Mouse (Mus musculus): ENCODE results near the gene Tchhl1.
A peak's percentile ranks its signal among the peaks of the same experiment; 100 is the strongest.
"Not testable (repeated sequence)": the region's sequence is repeated elsewhere in the genome, so short reads cannot be mapped to it uniquely, and the experiment has no call there.

Tchhl1 gene

DNA sequence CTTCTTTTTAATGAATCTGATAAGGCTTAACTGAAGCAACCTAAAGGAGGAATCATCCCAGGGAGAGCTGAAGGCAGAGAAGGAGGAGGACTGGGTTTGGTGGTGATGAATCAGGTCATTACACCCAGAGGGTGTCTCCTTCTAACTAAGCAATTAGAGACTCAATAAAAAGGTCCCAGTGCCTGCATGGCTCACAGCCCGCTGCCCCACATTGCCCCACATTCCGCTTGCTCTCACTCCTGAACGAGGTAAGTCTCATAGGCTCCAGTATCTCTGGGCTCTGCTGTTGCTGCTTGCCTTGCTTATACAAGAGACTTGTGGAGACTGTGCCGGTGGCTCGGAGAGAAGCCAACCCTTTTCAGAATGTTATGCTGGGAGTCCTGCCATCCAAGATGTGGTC lies at the start of gene Tchhl1:
Tchhl1 (plus strand) TSS at position 194 of the 400 bp plus-strand sequence.
- peaks cover 7% of the 10 kb centered on the region; the same call in 1 of the 2 replicates for H3K9me3 ChIP-seq (ENCODE audit: low read length)

GRCm38 (mm10) chr3:93431673-93432072 lies 36.9 kb upstream of the Tchhl1 start:
- H3K27me3 ChIP-seq (ENCODE audit: insufficient read depth, low read length) = peaks cover 17% of the 10 kb centered on the region
- peaks cover 25% of the 10 kb centered on the region for H3K4me1 ChIP-seq (replicated peaks; ENCODE audit: low read depth, low read length)
- TF ChIP-seq CTCF (conservative IDR thresholded peaks at IDR 0.05; ENCODE audit: low read length) = no peak
- no peak for TF ChIP-seq POU5F1 (IDR thresholded peaks at IDR 0.05; ENCODE audit: borderline replicate concordance, low read length)
- TF ChIP-seq NANOG (IDR thresholded peaks at IDR 0.05; ENCODE audit: borderline replicate concordance, low read length) = no peak
- no peaks in the 10 kb centered on the region for H3K9me3 ChIP-seq (ENCODE audit: low read length)
- no peak overlapping the region for H3K4me3 ChIP-seq (replicated peaks; ENCODE audit: low read length)
- H3K36me3 ChIP-seq (ENCODE audit: insufficient read depth, low read length) = no peaks in the 10 kb centered on the region

More for the DNA sequence above, at the start of gene Tchhl1:
- H3K36me3 ChIP-seq (ENCODE audit: insufficient read depth, low read length) = no peaks in the 10 kb centered on the region
- no peaks in the 10 kb centered on the region for H3K4me1 ChIP-seq (replicated peaks; ENCODE audit: low read depth, low read length)
- H3K27me3 ChIP-seq (ENCODE audit: insufficient read depth, low read length) = peaks cover 7% of the 10 kb centered on the region; the same call in 1 of the 2 replicates
- no peak for TF ChIP-seq CTCF (conservative IDR thresholded peaks at IDR 0.05; ENCODE audit: low read length)
- no peak for TF ChIP-seq POU5F1 (IDR thresholded peaks at IDR 0.05; ENCODE audit: borderline replicate concordance, low read length)
- TF ChIP-seq NANOG (IDR thresholded peaks at IDR 0.05; ENCODE audit: borderline replicate concordance, low read length) = no peak
- no peak within 1 kb of the TSS for H3K4me3 ChIP-seq (replicated peaks; ENCODE audit: low read length)

- no peak for TF ChIP-seq CTCF (conservative IDR thresholded peaks at IDR 0.05; ENCODE audit: low read length)
- TF ChIP-seq POU5F1 (IDR thresholded peaks at IDR 0.05; ENCODE audit: borderline replicate concordance, low read length) = no peak
- no peak for TF ChIP-seq NANOG (IDR thresholded peaks at IDR 0.05; ENCODE audit: borderline replicate concordance, low read length)
- peak within 1 kb of the TSS; percentile 73 for H3K4me3 ChIP-seq (replicated peaks; ENCODE audit: low read length)
- peaks cover 58% of the 10 kb centered on the region for H3K27me3 ChIP-seq (ENCODE audit: insufficient read depth, low read length)
- no peaks in the 10 kb centered on the region for H3K36me3 ChIP-seq (ENCODE audit: insufficient read depth, low read length)
- peaks cover 25% of the 10 kb centered on the region for H3K4me1 ChIP-seq (replicated peaks; ENCODE audit: low read depth, low read length)
- H3K9me3 ChIP-seq (ENCODE audit: low read length) = no peaks in the 10 kb centered on the region
These were observed 26.5 kb upstream of the Tchhl1 start, which contains the start of gene Tchh for GRCm38 (mm10) chr3:93442030-93442429. Tchh (plus strand) TSS chr3:93442330.

DNA sequence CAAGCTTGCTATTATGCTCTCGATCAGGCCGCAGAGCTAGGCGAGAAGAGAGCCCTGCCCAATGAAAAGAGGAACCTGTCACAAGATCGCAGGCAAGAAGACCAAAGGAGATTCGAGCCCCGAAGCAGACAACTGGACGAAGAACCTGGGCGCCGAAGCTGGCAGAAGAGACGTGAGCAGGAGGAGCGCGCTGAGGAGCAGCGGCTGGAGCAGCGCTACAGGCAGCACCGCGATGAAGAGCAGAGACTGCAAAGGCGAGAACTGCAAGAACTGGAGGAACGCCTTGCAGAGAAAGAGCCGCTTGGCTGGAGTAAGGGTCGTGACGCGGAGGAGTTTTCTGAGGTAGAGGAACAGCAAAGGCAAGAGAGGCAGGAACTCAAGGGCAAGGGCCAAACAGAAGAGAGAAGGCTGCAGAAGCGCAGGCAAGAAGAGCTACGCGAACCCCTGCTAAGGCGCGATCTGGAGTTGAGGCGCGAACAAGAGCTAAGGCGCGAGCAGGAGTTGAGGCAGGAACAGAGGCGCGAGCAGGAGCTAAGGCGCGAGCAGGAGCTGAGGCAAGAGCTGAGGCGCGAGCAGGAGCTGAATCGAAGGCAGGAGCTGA lies 25.0 kb upstream of the Tchhl1 start:
- H3K36me3 ChIP-seq (ENCODE audit: insufficient read depth, low read length) = no peaks in the 10 kb centered on the region
- TF ChIP-seq POU5F1 (IDR thresholded peaks at IDR 0.05; ENCODE audit: borderline replicate concordance, low read length) (no peak), CTCF (conservative IDR thresholded peaks at IDR 0.05; ENCODE audit: low read length) (no peak), NANOG (IDR thresholded peaks at IDR 0.05; ENCODE audit: borderline replicate concordance, low read length) (no peak)
- H3K9me3 ChIP-seq (ENCODE audit: low read length) = no peaks in the 10 kb centered on the region
- H3K4me1 ChIP-seq (replicated peaks; ENCODE audit: low read depth, low read length) = peaks cover 34% of the 10 kb centered on the region
- H3K4me3 ChIP-seq (replicated peaks; ENCODE audit: low read length) = peak overlapping the region; percentile 73
- H3K27me3 ChIP-seq (ENCODE audit: insufficient read depth, low read length) = peaks cover 68% of the 10 kb centered on the region

DNA sequence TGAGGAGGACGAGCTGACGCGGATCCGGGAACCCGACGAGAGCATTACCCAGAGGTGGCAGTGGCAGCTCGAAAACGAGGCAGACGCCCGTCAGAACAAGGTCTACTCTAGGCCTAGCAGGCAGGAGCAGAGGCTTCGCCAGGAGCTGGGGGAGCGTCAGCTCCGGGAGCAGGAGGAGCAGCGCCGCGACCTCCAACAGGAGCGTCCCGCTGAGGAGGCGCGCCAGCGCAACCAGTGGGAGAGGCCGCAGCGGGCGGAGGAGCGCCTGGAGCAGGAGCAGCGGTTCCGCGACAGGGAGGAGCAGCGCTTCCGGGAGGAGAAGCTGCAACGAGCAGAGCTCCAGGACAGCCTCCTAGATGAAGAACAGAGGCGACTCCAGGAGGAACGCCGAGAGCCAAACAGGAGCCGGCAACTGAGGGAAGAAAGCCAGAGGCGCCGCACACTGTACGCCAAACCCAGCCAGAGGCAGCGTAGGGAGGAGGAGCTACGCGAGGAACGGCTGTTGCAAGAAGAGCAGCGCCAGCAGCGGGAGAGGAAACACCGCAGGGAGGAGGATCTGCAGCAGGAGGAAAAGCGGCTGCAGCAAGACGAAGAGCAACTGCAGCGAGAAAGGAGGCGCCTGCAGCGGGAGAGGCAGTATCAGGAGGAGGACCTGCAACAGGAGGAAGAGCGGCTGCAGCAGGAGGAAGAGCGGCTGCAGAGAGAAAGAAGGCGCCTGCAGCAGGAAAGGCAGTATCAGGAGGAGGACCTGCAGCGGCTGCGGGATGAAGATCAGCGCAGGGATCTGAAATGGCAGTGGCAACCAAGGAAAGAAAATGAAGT lies 24.0 kb upstream of the Tchhl1 start:
- TF ChIP-seq CTCF (conservative IDR thresholded peaks at IDR 0.05; ENCODE audit: low read length) (no peak), POU5F1 (IDR thresholded peaks at IDR 0.05; ENCODE audit: borderline replicate concordance, low read length) (no peak; the same call in 1 of the 2 replicates)
- H3K27me3 ChIP-seq (ENCODE audit: insufficient read depth, low read length) = peaks cover 69% of the 10 kb centered on the region
- peak overlapping the region; percentile 73 for H3K4me3 ChIP-seq (replicated peaks; ENCODE audit: low read length)
- no peaks in the 10 kb centered on the region for H3K9me3 ChIP-seq (ENCODE audit: low read length)
- no peaks in the 10 kb centered on the region for H3K36me3 ChIP-seq (ENCODE audit: insufficient read depth, low read length)
- peaks cover 34% of the 10 kb centered on the region for H3K4me1 ChIP-seq (replicated peaks; ENCODE audit: low read depth, low read length)

DNA sequence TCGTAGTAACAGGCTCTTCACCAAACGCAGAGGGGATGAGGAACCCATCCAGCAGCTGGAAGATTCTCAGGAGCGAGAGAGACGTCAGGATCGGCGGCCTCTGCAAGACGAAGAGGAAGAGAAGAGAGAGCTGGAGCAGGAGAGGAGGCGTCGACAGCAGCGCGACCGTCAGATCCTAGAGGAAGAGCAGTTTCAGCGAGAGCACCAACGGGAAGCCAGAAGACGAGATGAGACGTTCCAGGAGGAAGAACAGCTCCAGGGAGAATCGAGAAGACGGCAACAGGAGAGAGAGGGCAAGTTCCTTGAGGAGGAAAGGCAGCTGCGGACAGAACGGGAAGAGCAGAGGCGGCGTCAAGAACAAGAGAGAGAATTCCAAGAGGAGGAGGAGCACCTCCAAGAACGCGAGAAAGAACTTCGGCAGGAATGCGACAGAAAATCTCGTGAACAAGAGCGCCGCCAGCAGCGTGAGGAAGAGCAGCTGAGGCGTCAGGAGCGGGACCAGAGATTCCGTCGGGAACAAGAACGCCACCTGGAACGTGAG lies 23.3 kb upstream of the Tchhl1 start:
- TF ChIP-seq CTCF (conservative IDR thresholded peaks at IDR 0.05; ENCODE audit: low read length) = no peak
- TF ChIP-seq POU5F1 (IDR thresholded peaks at IDR 0.05; ENCODE audit: borderline replicate concordance, low read length) = no peak; the same call in 1 of the 2 replicates
- no peak for TF ChIP-seq NANOG (IDR thresholded peaks at IDR 0.05; ENCODE audit: borderline replicate concordance, low read length)
- Histone ChIP-seq H3K9me3 (ENCODE audit: low read length) (no peaks in the 10 kb centered on the region), H3K4me3 (replicated peaks; ENCODE audit: low read length) (peak overlapping the region; percentile 73), H3K36me3 (ENCODE audit: insufficient read depth, low read length) (no peaks in the 10 kb centered on the region), H3K4me1 (replicated peaks; ENCODE audit: low read depth, low read length) (peaks cover 34% of the 10 kb centered on the region), H3K27me3 (ENCODE audit: insufficient read depth, low read length) (peaks cover 76% of the 10 kb centered on the region)

- no peak for TF ChIP-seq NANOG (IDR thresholded peaks at IDR 0.05; ENCODE audit: borderline replicate concordance, low read length)
- TF ChIP-seq CTCF (conservative IDR thresholded peaks at IDR 0.05; ENCODE audit: low read length) = no peak
- TF ChIP-seq POU5F1 (IDR thresholded peaks at IDR 0.05; ENCODE audit: borderline replicate concordance, low read length) = no peak
- peak overlapping the region; percentile 73 for H3K4me3 ChIP-seq (replicated peaks; ENCODE audit: low read length)
- no peaks in the 10 kb centered on the region for H3K36me3 ChIP-seq (ENCODE audit: insufficient read depth, low read length)
- H3K27me3 ChIP-seq (ENCODE audit: insufficient read depth, low read length) = peaks cover 66% of the 10 kb centered on the region
- no peaks in the 10 kb centered on the region for H3K9me3 ChIP-seq (ENCODE audit: low read length)
- H3K4me1 ChIP-seq (replicated peaks; ENCODE audit: low read depth, low read length) = peaks cover 34% of the 10 kb centered on the region
These were observed 22.3 kb upstream of the Tchhl1 start for GRCm38 (mm10) chr3:93446128-93446755.

DNA sequence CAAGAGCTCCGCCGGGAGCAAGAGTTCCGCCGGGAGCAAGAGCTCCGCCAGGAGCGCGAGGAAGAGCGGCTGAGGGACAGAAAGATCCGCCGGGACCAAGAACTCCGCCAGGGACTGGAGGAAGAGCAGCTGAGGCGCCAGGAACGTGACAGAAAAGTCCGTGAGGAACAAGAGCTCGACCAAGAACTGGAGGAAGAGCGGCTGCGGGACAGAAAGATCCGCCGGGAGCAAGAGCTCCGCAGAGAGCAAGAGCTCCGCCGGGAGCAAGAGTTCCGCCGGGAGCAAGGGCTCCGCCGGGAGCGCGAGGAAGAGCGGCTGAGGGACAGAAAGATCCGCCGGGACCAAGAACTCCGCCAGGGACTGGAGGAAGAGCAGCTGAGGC lies 21.8 kb upstream of the Tchhl1 start:
- Histone ChIP-seq H3K4me3 (replicated peaks; ENCODE audit: low read length) (peak overlapping the region; percentile 73), H3K27me3 (ENCODE audit: insufficient read depth, low read length) (peaks cover 64% of the 10 kb centered on the region), H3K4me1 (replicated peaks; ENCODE audit: low read depth, low read length) (peaks cover 34% of the 10 kb centered on the region)
- not testable (repeated sequence) for H3K9me3 ChIP-seq (ENCODE audit: low read length); H3K36me3 ChIP-seq (ENCODE audit: insufficient read depth, low read length)

Measured in E14TG2a.4 (cell line).